Mouse (Mus musculus): ENCODE data around the gene Nfil3. TPM values are rescaled to one million over a fixed set of nuclear protein-coding genes. Genes with fewer than 3 reads are reported as not detected.
A peak's percentile ranks its signal among the peaks of the same experiment; 100 is the strongest.

Gene Nfil3
- total RNA-seq, 4 experiments from 2014 or later = 17.6 to 60.4 (median 29.4) TPM

- DNase-seq (ENCODE audit: low spot score in 2 of 2) = peak; percentile 81 to 88
These were observed 1.8 kb upstream of the Nfil3 start for GRCm38 (mm10) chr13:52982703-52983102.

- peak; percentile 52 to 70 for DNase-seq (ENCODE audit: low spot score in 2 of 2)
These were observed 788 bp upstream of the Nfil3 start for GRCm38 (mm10) chr13:52981441-52982281.

- DNase-seq (ENCODE audit: low spot score in 2 of 2) = peak; percentile 58 to 68
These were observed 492 bp downstream of the Nfil3 start for GRCm38 (mm10) chr13:52980211-52980950.

- DNase-seq (ENCODE audit: low spot score in 2 of 2) = peak in 1 of 2 experiments; percentile 14
These were observed 1.4 kb downstream of the Nfil3 start for GRCm38 (mm10) chr13:52979331-52980051.

- peak in 1 of 2 experiments; percentile 24 for DNase-seq (ENCODE audit: low spot score in 2 of 2)
These were observed 2.4 kb downstream of the Nfil3 start for GRCm38 (mm10) chr13:52978321-52978981.

- DNase-seq (ENCODE audit: low spot score in 2 of 2) = no peak
These were observed 3.1 kb downstream of the Nfil3 start for GRCm38 (mm10) chr13:52977757-52978156.

- DNase-seq (ENCODE audit: low spot score in 2 of 2) = peak in 1 of 2 experiments; percentile 20
These were observed 3.7 kb downstream of the Nfil3 start for GRCm38 (mm10) chr13:52977221-52977609.

- DNase-seq (ENCODE audit: low spot score in 2 of 2) = peak in 1 of 2 experiments; percentile 26
These were observed 4.2 kb downstream of the Nfil3 start for GRCm38 (mm10) chr13:52976510-52977220.

GRCm38 (mm10) chr13:52976130-52976509, 4.8 kb downstream of the Nfil3 start:
- no peak for DNase-seq (ENCODE audit: low spot score in 2 of 2)

GRCm38 (mm10) chr13:52974676-52975075, 6.2 kb downstream of the Nfil3 start:
- peak; percentile 45 to 63 for DNase-seq (ENCODE audit: low spot score in 2 of 2)

- no peak for DNase-seq (ENCODE audit: low spot score in 2 of 2)
These were observed 7.4 kb downstream of the Nfil3 start for GRCm38 (mm10) chr13:52973427-52973826.

GRCm38 (mm10) chr13:52972626-52973025, 8.2 kb downstream of the Nfil3 start:
- DNase-seq (ENCODE audit: low spot score in 2 of 2) = no peak

GRCm38 (mm10) chr13:52970876-52971275, 10.0 kb downstream of the Nfil3 start:
- no peak for DNase-seq (ENCODE audit: low spot score in 2 of 2)

GRCm38 (mm10) chr13:52962922-52963321, 18.0 kb downstream of the Nfil3 start:
- DNase-seq (ENCODE audit: low spot score in 2 of 2) = no peak

GRCm38 (mm10) chr13:52962361-52962760, 18.5 kb downstream of the Nfil3 start:
- DNase-seq (ENCODE audit: low spot score in 2 of 2) = no peak

GRCm38 (mm10) chr13:52953779-52954553, 26.9 kb downstream of the Nfil3 start:
- no peak for DNase-seq (ENCODE audit: low spot score in 2 of 2)

- DNase-seq (ENCODE audit: low spot score in 2 of 2) = no peak
These were observed 31.7 kb downstream of the Nfil3 start for GRCm38 (mm10) chr13:52949211-52949610.

GRCm38 (mm10) chr13:52947545-52947944, 33.3 kb downstream of the Nfil3 start:
- DNase-seq (ENCODE audit: low spot score in 2 of 2) = no peak

- no peak for DNase-seq (ENCODE audit: low spot score in 2 of 2)
These were observed 35.1 kb downstream of the Nfil3 start for GRCm38 (mm10) chr13:52945769-52946168.

GRCm38 (mm10) chr13:52944116-52944515, 36.8 kb downstream of the Nfil3 start:
- DNase-seq (ENCODE audit: low spot score in 2 of 2) = no peak
